ENCODE assay signal across 17 mouse cellular contexts in the genomic region with DNA sequence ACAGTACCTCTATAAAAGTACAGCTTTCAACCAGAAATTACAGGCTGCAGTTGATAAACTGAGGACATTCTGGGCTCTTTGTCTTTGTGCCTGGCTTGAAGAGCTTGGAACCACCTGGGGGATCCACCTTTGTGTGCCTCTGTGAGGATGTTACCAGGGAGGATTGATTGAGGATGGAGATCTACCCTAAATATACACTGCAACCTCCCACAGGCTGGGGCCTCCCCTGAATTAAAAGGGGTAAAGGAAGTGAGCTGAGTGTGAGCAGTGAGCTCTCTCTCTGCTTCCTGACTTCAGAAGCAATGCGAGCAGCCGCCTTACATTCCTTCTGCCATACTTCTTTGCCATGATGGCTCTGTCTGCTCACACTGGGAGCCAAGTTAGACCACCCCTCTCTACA.
"Had no signal": no experiment of that assay in that cellular context is flagged by ENCODE, and none has a peak within 500 bp of the region (broad histone marks: within the 10 kb centered on the region; RNA-seq: fewer than 3 reads in every experiment).

No protein-coding gene starts in this region.

- H3K4me1 ChIP-seq: liver, embryonic 13.5 days; neural tube, embryonic 13.5 days had no signal

- DNase-seq: kidney, adult 8-10 months; kidney, postnatal 36 days; layer of hippocampus, adult 9-11 months; layer of hippocampus, postnatal 36 days; liver; liver, embryonic 13.5 days; liver, postnatal 0 days; lung, postnatal 14 days; retina, postnatal 1 day; right cerebral cortex, postnatal 4 days; spleen, adult 18-20 months; thymus, adult 2 months had no signal

- H3K9me3 ChIP-seq: liver, embryonic 13.5 days; lung, embryonic 15.5 days; midbrain, embryonic 12.5 days; neural tube, embryonic 13.5 days had no signal

- H3K36me3 ChIP-seq: liver, embryonic 13.5 days; lung, embryonic 15.5 days; midbrain, embryonic 12.5 days; neural tube, embryonic 13.5 days had no signal

- H3K9ac ChIP-seq: liver, embryonic 13.5 days; liver, postnatal 0 days; lung, embryonic 15.5 days; midbrain, embryonic 12.5 days; neural tube, embryonic 13.5 days had no signal

- H3K4me3 ChIP-seq: liver, embryonic 13.5 days; lung, embryonic 15.5 days; midbrain, embryonic 12.5 days; neural tube, embryonic 13.5 days had no signal

- ATAC-seq: liver, postnatal 0 days; midbrain, embryonic 16.5 days had no signal

- H3K4me2 ChIP-seq: liver, embryonic 13.5 days; lung, embryonic 15.5 days; midbrain, embryonic 12.5 days; neural tube, embryonic 13.5 days had no signal

- H3K27ac ChIP-seq: kidney, postnatal 0 days; liver, embryonic 13.5 days; lung, embryonic 15.5 days; midbrain, embryonic 12.5 days; neural tube, embryonic 13.5 days had no signal

- H3K27me3 ChIP-seq: liver, embryonic 13.5 days; lung, embryonic 15.5 days; midbrain, embryonic 12.5 days; neural tube, embryonic 13.5 days had no signal
